Mouse (Mus musculus) bone marrow macrophage, adult 2 months (primary cell): ENCODE results near the gene Gpr119. TPM values are rescaled to one million over a fixed set of nuclear protein-coding genes. Genes with fewer than 3 reads are reported as not detected.

ENCODE experiments used
- H3K27ac ChIP-seq: 2 replicates; pipeline ENCODE4 v1.5.1; 2012; ENCODE audit warnings: low read depth, low read length; ENCODE audit not compliant: insufficient read depth
- H3K4me1 ChIP-seq: 2 replicates; pipeline ENCODE4 v1.6.1; 2012; ENCODE audit warnings: low read length; ENCODE audit not compliant: control insufficient read depth, insufficient read depth
- H3K4me3 ChIP-seq: 2 replicates; pipeline ENCODE4 v1.5.1; 2012; ENCODE audit warnings: mild to moderate bottlenecking, low read length, moderate library complexity; ENCODE audit not compliant: insufficient read depth
- CTCF ChIP-seq: IDR thresholded peaks from 2 replicates; pipeline ENCODE4 v1.5.1; 2012; ENCODE audit warnings: low read depth, mild to moderate bottlenecking, low read length, moderate library complexity
- POLR2A ChIP-seq: IDR thresholded peaks from 2 replicates; pipeline ENCODE4 v1.6.1; 2012; ENCODE audit warnings: mild to moderate bottlenecking, low read depth, low read length, borderline replicate concordance
- polyA plus RNA-seq: library from polyadenylated mRNA; stranded (reverse); fragments of >200 nt; gene quantifications from 2 replicates; pipeline ENCODE4 v1.2.4, GENCODE M21; 2012; ENCODE audit not compliant: missing spikeins, insufficient read depth, insufficient read length

Gpr119 gene
- polyA plus RNA-seq, 1 experiment = not detected

DNA sequence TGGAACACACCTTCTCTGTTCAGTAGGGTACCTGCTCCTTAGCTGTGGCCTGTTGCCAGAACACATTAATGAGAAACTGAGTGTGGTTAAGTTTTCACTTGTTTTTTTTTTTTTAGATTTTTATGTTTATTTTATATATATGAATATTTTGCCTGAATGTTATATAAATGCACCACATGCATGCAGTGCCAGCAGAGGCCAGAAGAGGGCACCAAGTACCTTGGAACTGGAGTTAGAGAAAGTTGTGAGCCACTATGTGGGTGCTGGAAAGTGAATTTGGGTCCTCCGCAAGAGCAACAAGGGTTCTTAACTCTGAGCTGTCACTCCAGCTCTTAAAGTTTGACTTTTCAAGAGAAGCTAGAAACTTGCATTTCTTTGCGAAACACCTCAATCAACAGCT is 30.2 kb downstream of the Gpr119 start:
- Histone ChIP-seq H3K4me3 (no peak overlapping the region), H3K27ac (no peak overlapping the region), H3K4me1 (no peaks in the 10 kb centered on the region)
- TF ChIP-seq POLR2A (no peak), CTCF (no peak)

DNA sequence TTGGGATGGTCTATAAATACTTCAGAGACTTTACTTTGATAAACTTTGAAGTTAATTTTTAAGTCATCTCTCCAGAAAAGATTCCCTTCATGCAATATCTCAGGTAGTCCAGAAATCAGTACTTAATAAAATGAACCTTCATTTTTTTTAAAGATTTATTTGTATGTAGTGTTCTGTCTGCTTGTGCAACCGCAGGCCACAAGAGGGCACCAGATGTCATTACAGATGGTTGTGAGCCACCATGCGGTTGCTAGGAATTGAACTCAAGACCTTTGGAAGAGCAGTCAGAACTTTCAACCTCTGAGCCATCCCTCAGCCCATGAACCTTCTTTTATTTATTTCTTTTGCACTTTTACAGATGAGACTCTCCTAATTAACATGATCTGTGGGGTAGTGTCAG is 37.2 kb downstream of the Gpr119 start:
- Histone ChIP-seq H3K27ac (no peak overlapping the region), H3K4me3 (no peak overlapping the region), H3K4me1 (no peaks in the 10 kb centered on the region)
- TF ChIP-seq POLR2A (no peak), CTCF (0 out of 2 replicates have a peak, but pooled peaks have one; percentile 10)

DNA sequence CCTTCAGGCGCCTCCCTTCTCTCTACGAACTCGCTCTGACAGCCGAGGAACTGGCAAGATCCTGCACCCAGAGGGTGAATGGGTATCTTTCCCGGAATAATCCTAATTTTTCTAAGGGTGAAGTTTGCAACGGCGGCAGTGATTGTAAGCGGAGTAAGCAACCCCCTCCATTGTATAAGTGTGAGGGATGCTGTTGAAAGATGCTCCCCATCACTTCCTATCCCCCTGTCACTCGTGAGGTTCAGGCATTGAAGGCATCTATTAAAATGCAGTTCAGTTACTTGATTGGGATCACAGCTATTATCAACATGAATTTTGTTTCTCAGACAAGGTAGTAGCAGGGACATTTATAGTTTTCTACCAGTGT is 50.2 kb downstream of the Gpr119 start:
- peak overlapping the region; percentile 78 for H3K4me3 ChIP-seq
- H3K27ac ChIP-seq = no peak overlapping the region
- no peaks in the 10 kb centered on the region for H3K4me1 ChIP-seq
- no peak for TF ChIP-seq POLR2A
- no peak for TF ChIP-seq CTCF

DNA sequence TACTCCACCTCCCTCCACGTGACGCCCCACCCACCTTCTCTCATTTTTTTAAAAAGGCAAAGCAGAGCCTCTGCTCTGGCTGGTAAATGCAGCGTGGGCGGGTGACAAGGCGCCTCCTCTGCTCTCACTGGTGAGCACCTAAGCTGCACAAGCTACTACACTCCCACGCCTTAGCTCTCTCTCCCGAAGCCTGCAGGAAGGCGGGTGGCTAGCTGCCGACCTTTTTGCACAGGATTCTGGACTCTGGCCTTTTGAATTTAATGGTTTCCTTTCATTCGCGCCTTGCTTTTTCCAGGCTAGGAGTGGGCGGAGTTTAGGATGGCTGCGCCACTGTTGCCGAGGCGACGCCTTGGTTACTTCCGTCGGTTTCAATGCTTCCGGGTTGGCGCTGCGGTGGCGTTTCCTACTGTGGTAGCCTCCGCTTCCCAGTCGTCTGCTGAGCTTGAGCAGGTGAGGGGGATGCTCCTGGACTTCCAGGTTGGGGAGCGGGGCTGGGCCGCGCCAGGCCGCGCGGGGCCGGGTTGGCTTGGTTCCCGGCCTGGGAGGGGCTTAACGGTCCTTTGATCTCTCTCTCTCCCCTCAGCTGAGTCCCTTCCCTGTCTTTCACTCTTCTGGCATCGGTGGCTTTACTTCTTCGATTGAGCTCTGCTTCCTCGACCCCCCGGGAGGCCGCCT is 50.8 kb downstream of the Gpr119 start, which contains the start of gene Slc25a14:
Slc25a14 (plus strand) TSS at position 35 of the 675 bp plus-strand sequence.
- H3K4me3 ChIP-seq = peak within 1 kb of the TSS; percentile 78
- H3K4me1 ChIP-seq = no peaks in the 10 kb centered on the region
- peak within 1 kb of the TSS; percentile 50 for H3K27ac ChIP-seq
- TF ChIP-seq POLR2A = no peak
- TF ChIP-seq CTCF = no peak

DNA sequence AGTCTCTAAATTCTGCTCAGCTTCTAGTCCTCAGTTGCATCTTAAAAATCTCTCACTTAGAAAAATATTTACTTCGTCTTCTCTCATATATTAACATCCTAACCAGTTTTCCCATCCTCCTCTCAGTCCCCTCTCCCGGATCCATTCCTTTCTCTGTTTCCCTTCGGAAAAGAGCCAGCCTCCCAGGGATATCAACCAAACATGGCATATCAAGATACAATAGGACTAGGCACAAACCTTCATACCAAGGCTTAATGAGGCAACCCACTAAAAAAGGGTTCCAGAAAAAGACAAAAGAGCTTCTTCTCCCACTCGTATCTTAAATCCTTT is 51.3 kb downstream of the Gpr119 start:
- TF ChIP-seq POLR2A = no peak
- no peak for TF ChIP-seq CTCF
- Histone ChIP-seq H3K4me1 (no peaks in the 10 kb centered on the region), H3K27ac (peak overlapping the region; percentile 50), H3K4me3 (peak overlapping the region; percentile 78)

Other genes starting within 250 kb of the Gpr119 start
- gene Elf4, start 211.3 kb downstream of the Gpr119 start, polyA plus RNA-seq = 46.8 and 49.2 TPM in 2 replicates
- 18.5 and 23.3 TPM in 2 replicates for gene Aifm1, start 160.9 kb downstream of the Gpr119 start, polyA plus RNA-seq
- gene Rab33a, start 155.2 kb downstream of the Gpr119 start, polyA plus RNA-seq = not detected in 2 replicates
- gene Zfp280c, start 80.0 kb downstream of the Gpr119 start, polyA plus RNA-seq = 8.1 and 11.4 TPM in 2 replicates
- gene Slc25a14, start 51.1 kb downstream of the Gpr119 start, polyA plus RNA-seq = 5.0 and 6.9 TPM in 2 replicates
- 7.9 and 9.6 TPM in 2 replicates for gene Rbmx2, start 20.5 kb upstream of the Gpr119 start, polyA plus RNA-seq
- not detected in 2 replicates for gene Gm595, start 203.2 kb upstream of the Gpr119 start, polyA plus RNA-seq